Mouse (Mus musculus) E14TG2a.4 (cell line): Measurements from ENCODE around the gene Acoxl.

Source experiments
- CTCF ChIP-seq: conservative IDR thresholded peaks from 2 replicates; pipeline ENCODE4 v1.5.1; 2014; ENCODE audit warnings: low read length
- NANOG ChIP-seq: IDR thresholded peaks from 2 replicates; pipeline ENCODE4 v1.6.1; 2014; ENCODE audit warnings: borderline replicate concordance, low read length, mixed read lengths
- POU5F1 ChIP-seq: IDR thresholded peaks from 2 replicates; pipeline ENCODE4 v1.6.1; 2014; ENCODE audit warnings: low read length, borderline replicate concordance

- TF ChIP-seq CTCF (no peak), POU5F1 (no peak), NANOG (no peak)
Measured at GRCm38 (mm10) chr2:127908881-127909280, 70.2 kb downstream of the Acoxl start.
